Mouse (Mus musculus): ENCODE data around the gene Cacna1a. TPM values are rescaled to one million over a fixed set of nuclear protein-coding genes. Genes with fewer than 3 reads are reported as not detected.

Gene Cacna1a
- total RNA-seq, 2 experiments from 2014 or later, result 230 to 263 TPM

Other genes starting within 250 kb of the Cacna1a start
- 10 to 100 TPM; 46.6 to 49.4 TPM for gene Cc2d1a, start 240.5 kb upstream of the Cacna1a start, total RNA-seq (2021)
- gene 4930432K21Rik, start 240.4 kb upstream of the Cacna1a start, total RNA-seq (2021), result 1 to 10 TPM; 1.4 to 1.6 TPM
- 1 to 10 TPM; 2.6 to 3.2 TPM for gene Nanos3, start 203.2 kb upstream of the Cacna1a start, total RNA-seq (2021)
- 10 to 100 TPM; 13.0 to 13.9 TPM for gene Zswim4, start 151.4 kb upstream of the Cacna1a start, total RNA-seq (2021)
- gene D8Ertd738e, start 138.7 kb upstream of the Cacna1a start, total RNA-seq (2021), result 100 to 1,000 TPM; 145 to 149 TPM
- gene Mri1, start 131.1 kb upstream of the Cacna1a start, total RNA-seq (2021), result 10 to 100 TPM; 13.4 to 15.7 TPM
- 10 to 100 TPM; 24.1 to 25.3 TPM for gene Ccdc130, start 118.1 kb upstream of the Cacna1a start, total RNA-seq (2021)

Data from left cerebral cortex, postnatal 25 days (tissue).